Mouse (Mus musculus) T-helper 2 cell (primary cell): ENCODE results near the gene Ush2a.

Experiments
- in situ Hi-C: fragments of 300-600 bp; cut with MboI, MseI; formaldehyde crosslinking; loops from one replicate; pipeline ENCODE4 v1.15.1; 2025; ENCODE audit warnings: high pct_unique_total_duplicates

Gene Ush2a

GRCm38 (mm10) chr1:188387321-188387720 lies 125.5 kb downstream of the Ush2a start:
- in situ Hi-C loops, result no loop called here

GRCm38 (mm10) chr1:188387820-188388471 lies 126.1 kb downstream of the Ush2a start:
- in situ Hi-C loops, result no loop called here

- in situ Hi-C loops, result no loop called here
Observed at GRCm38 (mm10) chr1:188390080-188390479, 128.3 kb downstream of the Ush2a start.

- in situ Hi-C loops, result no loop called here
Observed at GRCm38 (mm10) chr1:188407176-188407575, 145.4 kb downstream of the Ush2a start.

- in situ Hi-C loops, result no loop called here
Observed at GRCm38 (mm10) chr1:188407613-188408386, 146.0 kb downstream of the Ush2a start.

- in situ Hi-C loops, result no loop called here
Observed at GRCm38 (mm10) chr1:188410547-188410946, 148.7 kb downstream of the Ush2a start.

GRCm38 (mm10) chr1:188420543-188420942 lies 158.7 kb downstream of the Ush2a start:
- in situ Hi-C loops, result no loop called here

GRCm38 (mm10) chr1:188428172-188428571 lies 166.3 kb downstream of the Ush2a start:
- in situ Hi-C loops, result no loop called here

- in situ Hi-C loops, result no loop called here
Observed at GRCm38 (mm10) chr1:188430689-188431088, 168.9 kb downstream of the Ush2a start.

GRCm38 (mm10) chr1:188447964-188448363 lies 186.1 kb downstream of the Ush2a start:
- in situ Hi-C loops, result no loop called here

- in situ Hi-C loops, result no loop called here
Observed at GRCm38 (mm10) chr1:188456466-188457175, 194.8 kb downstream of the Ush2a start.

- in situ Hi-C loops, result no loop called here
Observed at GRCm38 (mm10) chr1:188457221-188458008, 195.6 kb downstream of the Ush2a start.

GRCm38 (mm10) chr1:188461203-188461602 lies 199.4 kb downstream of the Ush2a start:
- in situ Hi-C loops, result no loop called here

- in situ Hi-C loops, result no loop called here
Observed at GRCm38 (mm10) chr1:188464653-188465052, 202.8 kb downstream of the Ush2a start.

GRCm38 (mm10) chr1:188468371-188468783 lies 206.6 kb downstream of the Ush2a start:
- in situ Hi-C loops, result no loop called here

- in situ Hi-C loops, result no loop called here
Observed at GRCm38 (mm10) chr1:188504958-188505357, 243.1 kb downstream of the Ush2a start.

GRCm38 (mm10) chr1:188518792-188519191 lies 257.0 kb downstream of the Ush2a start:
- in situ Hi-C loops, result no loop called here

GRCm38 (mm10) chr1:188527451-188527850 lies 265.6 kb downstream of the Ush2a start:
- in situ Hi-C loops, result no loop called here

- in situ Hi-C loops, result no loop called here
Observed at GRCm38 (mm10) chr1:188529606-188530131, 267.8 kb downstream of the Ush2a start.

GRCm38 (mm10) chr1:188537021-188537420 lies 275.2 kb downstream of the Ush2a start:
- in situ Hi-C loops, result no loop called here

- in situ Hi-C loops, result no loop called here
Observed at GRCm38 (mm10) chr1:188539621-188540020, 277.8 kb downstream of the Ush2a start.
